Mouse (Mus musculus) 3T3-L1 (cell line): ENCODE measurements around the gene Trpm8.

ENCODE experiments used
- DNase-seq: peaks from one replicate; pipeline ENCODE4 v3.0.0-alpha.2; 2015; ENCODE audit warnings: low read depth, low spot score

Gene Trpm8

GRCm38 (mm10) chr1:88247660-88248059 lies 29.8 kb upstream of the Trpm8 start:
- DNase-seq = no peak

GRCm38 (mm10) chr1:88248658-88249057 lies 28.8 kb upstream of the Trpm8 start:
- no peak for DNase-seq

- DNase-seq = no peak
These were observed 27.9 kb upstream of the Trpm8 start for GRCm38 (mm10) chr1:88249596-88249995.

- DNase-seq = no peak
These were observed 27.4 kb upstream of the Trpm8 start for GRCm38 (mm10) chr1:88250023-88250422.

GRCm38 (mm10) chr1:88253106-88253505 lies 24.4 kb upstream of the Trpm8 start:
- DNase-seq = no peak

- no peak for DNase-seq
These were observed 23.9 kb upstream of the Trpm8 start for GRCm38 (mm10) chr1:88253540-88253939.

- no peak for DNase-seq
These were observed 22.5 kb upstream of the Trpm8 start for GRCm38 (mm10) chr1:88254793-88255465.

- no peak for DNase-seq
These were observed 22.0 kb upstream of the Trpm8 start for GRCm38 (mm10) chr1:88255466-88255857.

GRCm38 (mm10) chr1:88255989-88256754 lies 21.3 kb upstream of the Trpm8 start:
- no peak for DNase-seq

GRCm38 (mm10) chr1:88256886-88257663 lies 20.4 kb upstream of the Trpm8 start:
- peak; percentile 49 for DNase-seq

GRCm38 (mm10) chr1:88257681-88258080 lies 19.8 kb upstream of the Trpm8 start:
- no peak for DNase-seq

- no peak for DNase-seq
These were observed 19.1 kb upstream of the Trpm8 start for GRCm38 (mm10) chr1:88258361-88258760.

- peak; percentile 50 for DNase-seq
These were observed 18.4 kb upstream of the Trpm8 start for GRCm38 (mm10) chr1:88258881-88259642.

- DNase-seq = no peak
These were observed 17.8 kb upstream of the Trpm8 start for GRCm38 (mm10) chr1:88259643-88260024.

- peak; percentile 41 for DNase-seq
These were observed 17.3 kb upstream of the Trpm8 start for GRCm38 (mm10) chr1:88260114-88260513.

- DNase-seq = no peak
These were observed 16.7 kb upstream of the Trpm8 start for GRCm38 (mm10) chr1:88260604-88261377.

- DNase-seq = no peak
These were observed 15.8 kb upstream of the Trpm8 start for GRCm38 (mm10) chr1:88261706-88262105.

GRCm38 (mm10) chr1:88262255-88262654 lies 15.2 kb upstream of the Trpm8 start:
- DNase-seq = peak; percentile 99

- no peak for DNase-seq
These were observed 14.5 kb upstream of the Trpm8 start for GRCm38 (mm10) chr1:88262961-88263360.

- DNase-seq = no peak
These were observed 13.7 kb upstream of the Trpm8 start for GRCm38 (mm10) chr1:88263778-88264177.
